Mouse (Mus musculus) MEL-GATA-1-ER (cell line): ENCODE results near the gene Gpbp1l1.

Experiments used
- DNase-seq: peaks from one replicate; pipeline ENCODE4 v3.0.0-alpha.2; 2012; ENCODE audit warnings: low read depth; ENCODE audit errors: extremely low read depth

Gene Gpbp1l1

GRCm38 (mm10) chr4:116557306-116558121 is at the start of gene Gpbp1l1:
Gene Gpbp1l1, plus strand, starts transcription at chr4:116557658.
- peak; percentile 69 for DNase-seq

- no peak for DNase-seq
These were observed 26.3 kb upstream of the Gpbp1l1 start for GRCm38 (mm10) chr4:116531109-116531508.

GRCm38 (mm10) chr4:116536351-116536750 is 21.1 kb upstream of the Gpbp1l1 start:
- DNase-seq, result no peak

- DNase-seq, result no peak
These were observed 19.7 kb upstream of the Gpbp1l1 start for GRCm38 (mm10) chr4:116537737-116538136.

DNA sequence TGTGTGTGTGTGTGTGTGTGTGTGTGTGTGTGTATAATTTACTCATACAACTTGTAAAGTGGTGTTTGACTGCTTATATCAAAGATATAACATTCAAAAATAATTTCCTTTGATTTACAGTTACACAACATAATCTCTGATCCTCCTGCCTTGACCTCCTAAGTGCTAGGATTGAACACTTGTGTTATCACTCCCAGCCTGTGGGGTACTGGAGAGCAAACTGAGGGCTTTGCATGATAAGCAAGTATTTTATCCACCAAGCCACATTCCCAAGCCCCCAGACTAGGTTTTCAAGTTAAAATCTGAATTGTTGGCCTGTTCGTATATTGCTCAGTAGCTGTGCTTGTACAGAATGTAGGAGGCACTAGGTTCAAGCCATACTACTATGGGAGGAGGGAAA is 7.0 kb upstream of the Gpbp1l1 start:
- no peak for DNase-seq

DNA sequence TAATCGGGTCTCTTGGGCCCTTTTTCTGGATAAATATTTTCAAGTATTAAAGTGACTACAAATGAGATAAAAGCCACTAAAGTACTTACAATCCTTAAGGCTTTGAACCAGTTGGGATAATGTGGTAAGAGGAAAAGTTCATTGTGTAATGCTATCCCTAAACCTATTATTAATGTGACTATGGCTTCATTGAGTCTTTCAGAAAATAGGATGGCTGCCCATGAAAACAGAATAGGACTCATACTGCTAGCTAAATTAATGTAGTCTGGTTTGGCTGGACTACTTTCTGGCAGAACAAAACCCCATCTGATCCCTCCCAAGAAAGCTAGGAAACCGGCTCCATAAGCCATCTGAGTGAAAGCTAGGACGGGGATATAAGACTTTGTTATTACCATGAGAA is 4.4 kb upstream of the Gpbp1l1 start:
- DNase-seq, result no peak

DNA sequence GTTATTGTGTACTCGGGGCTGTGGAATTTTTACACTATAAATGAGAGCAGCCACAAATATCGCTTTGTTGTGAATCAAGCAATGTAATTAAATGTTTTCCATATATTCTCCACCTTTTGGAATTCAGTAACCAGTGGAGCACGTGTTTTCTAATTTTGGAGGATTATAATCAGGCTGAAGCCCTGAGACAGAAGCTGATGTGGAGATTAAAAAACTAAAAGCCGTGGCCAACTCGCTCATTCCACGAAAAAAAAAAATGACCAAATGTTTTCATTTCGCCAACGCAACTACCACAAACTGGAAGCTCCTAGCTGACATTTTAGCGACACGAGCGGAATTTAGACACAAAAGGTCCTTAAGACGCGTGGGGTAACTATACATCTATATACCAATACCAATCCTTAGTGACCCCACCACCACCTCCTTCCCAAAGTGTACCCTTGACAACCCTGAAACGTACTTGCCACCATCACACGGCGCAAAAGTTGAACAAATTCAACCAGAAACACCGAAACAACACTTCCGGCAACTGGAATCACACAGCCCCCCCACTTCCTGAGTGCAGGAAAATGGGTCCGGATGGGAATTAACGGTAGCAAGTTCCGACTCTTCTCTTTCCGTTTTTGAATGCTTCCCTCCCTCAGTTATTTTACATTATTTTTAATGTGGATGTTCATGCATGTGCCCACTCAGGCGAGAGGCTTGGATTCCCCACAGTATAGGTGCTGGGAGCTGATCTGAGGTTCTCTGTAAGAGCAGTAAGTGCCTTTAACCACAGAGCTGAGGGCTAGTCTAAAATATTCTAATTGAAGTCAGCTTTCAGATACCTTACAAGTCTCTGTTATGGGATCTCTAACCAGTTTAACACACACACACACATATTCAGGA is 1.8 kb upstream of the Gpbp1l1 start, which contains the start of gene Tmem69:
Tmem69 (minus strand) TSS at position 524 of the 888 bp plus-strand sequence.
- peak; percentile 87 for DNase-seq

DNA sequence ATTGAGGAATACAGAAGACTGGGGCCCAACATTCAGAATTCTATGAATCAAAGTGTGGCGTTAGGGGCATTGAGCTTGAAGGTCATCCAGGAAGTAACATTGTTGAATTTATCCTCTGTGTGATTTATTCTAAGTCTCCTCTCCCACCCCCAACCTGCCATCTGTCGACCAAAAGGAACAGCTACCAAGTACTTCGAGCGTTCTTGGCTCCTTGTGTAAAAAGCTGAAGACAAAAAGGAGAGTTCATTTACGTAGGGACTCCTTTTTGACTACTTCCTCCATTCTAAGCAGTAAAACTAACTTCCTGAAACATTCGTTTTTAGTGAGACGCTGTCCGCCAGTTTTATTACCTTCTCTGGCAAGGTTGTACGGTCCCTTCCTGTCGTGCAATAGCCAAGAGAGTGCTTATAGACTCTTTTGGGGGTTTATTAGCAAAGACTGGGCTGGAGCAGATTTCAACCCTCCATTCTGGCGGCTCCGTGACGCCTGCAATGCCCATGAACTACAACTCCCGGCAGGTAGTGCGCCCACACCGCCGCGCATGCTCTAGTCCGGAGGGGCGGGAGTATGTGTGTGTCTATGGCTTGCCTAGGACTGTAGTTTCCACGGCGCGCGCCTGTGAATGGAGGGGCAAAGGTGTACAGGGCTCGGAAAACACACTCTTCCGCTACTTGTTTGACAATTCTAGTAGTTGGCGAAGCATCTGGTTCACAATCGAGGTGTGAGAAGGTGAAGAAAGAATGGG is 725 bp upstream of the Gpbp1l1 start:
- DNase-seq, result peak; percentile 87

DNA sequence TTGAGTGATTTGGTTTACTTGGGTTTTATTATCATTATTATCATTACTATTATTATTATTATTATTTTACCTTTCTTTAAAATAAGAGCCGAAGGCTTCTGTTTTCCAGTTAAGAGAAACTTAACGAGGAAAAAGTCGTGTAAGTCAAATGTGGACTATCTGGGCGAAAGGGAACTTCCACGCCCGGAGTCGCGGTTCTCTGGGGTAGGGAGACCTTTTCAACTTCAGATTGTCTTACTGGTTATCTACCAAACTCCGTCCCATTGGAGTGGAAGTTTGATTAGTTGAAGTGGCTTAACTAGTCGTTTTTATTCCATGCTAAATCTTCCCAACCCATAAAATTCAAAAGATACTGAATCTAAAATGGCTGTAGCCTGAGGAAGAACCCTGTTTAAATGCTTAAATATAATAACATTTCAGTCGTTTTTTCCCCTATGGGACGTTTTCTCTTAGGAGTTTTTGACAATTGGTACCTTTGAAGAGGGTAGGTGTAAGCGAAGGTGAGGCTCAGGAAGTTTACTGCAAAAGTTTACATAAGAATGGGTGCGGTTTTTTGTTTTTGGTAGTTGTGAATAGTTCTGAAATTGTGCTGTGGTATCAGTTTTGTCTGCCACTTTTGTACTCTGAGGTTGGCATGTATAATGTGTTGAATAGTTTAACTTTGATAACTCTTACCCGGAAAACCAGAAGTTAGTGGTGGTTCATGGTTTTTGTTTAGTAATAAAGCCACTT is 859 bp downstream of the Gpbp1l1 start:
- peak; percentile 12 for DNase-seq

GRCm38 (mm10) chr4:116595793-116596192 is 38.3 kb downstream of the Gpbp1l1 start:
- DNase-seq, result no peak

DNA sequence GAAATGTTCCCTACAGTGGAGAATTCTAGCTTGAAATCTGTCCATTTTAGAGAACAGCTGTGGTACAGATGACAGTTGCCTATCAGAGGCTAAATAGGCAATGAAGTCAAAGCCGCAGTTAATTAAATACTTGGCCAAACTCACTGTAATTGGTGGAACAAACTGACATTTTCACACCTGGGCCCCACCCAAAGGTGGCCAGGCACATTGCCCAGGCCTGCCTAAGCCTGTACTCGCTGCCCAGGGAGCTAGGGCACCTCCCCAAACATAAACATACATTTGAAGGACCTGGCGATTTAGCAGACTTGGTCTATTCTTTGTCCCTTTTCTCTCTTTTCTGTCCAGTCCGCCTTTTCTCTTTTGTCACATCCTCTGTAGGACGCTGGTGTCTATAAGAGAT is 38.9 kb downstream of the Gpbp1l1 start, which contains the start of gene Ccdc17:
Ccdc17 (plus strand) TSS at position 276 of the 400 bp plus-strand sequence.
- DNase-seq, result no peak

GRCm38 (mm10) chr4:116596978-116597881 is 39.8 kb downstream of the Gpbp1l1 start:
- DNase-seq, result peak; percentile 80

GRCm38 (mm10) chr4:116612621-116613020 is 55.2 kb downstream of the Gpbp1l1 start:
- DNase-seq, result no peak

DNA sequence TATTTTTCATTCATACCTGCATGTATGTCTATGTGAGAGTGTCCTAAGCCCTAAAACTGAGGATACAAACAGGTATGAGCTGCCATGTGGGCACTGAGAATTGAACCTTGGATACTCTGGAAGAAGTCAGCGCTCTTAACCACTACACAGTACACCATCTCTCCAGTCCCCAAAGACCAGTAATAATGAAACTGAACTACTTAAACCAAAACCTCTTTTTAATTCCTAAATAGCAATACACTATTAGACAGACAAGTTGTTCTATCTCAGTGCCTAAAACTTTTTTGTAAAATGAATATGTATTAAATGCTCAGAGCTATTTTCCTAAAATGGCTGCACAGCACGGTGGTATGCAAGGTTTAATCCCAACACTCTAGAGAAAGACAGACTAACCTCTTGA is 57.8 kb downstream of the Gpbp1l1 start:
- DNase-seq, result no peak

GRCm38 (mm10) chr4:116624831-116625230 is 67.4 kb downstream of the Gpbp1l1 start:
- DNase-seq, result no peak

- DNase-seq, result peak; percentile 72
These were observed 69.3 kb downstream of the Gpbp1l1 start for GRCm38 (mm10) chr4:116626658-116627358.

- peak; percentile 80 for DNase-seq
These were observed 69.9 kb downstream of the Gpbp1l1 start for GRCm38 (mm10) chr4:116627359-116627716.

- DNase-seq, result peak; percentile 83
These were observed 70.5 kb downstream of the Gpbp1l1 start, which contains the start of gene Nasp for GRCm38 (mm10) chr4:116627722-116628662. Gene Nasp, minus strand, starts transcription at chr4:116627941.
